Mouse (Mus musculus) cortical plate, adult 2 months (tissue): ENCODE results near the gene Cideb. TPM values are rescaled to one million over a fixed set of nuclear protein-coding genes. Genes with fewer than 3 reads are reported as not detected.

Experiments
- H3K27ac ChIP-seq: fragments of 200-500 bp; 2 replicates; pipeline ENCODE4 v1.5.1; 2012; ENCODE audit warnings: low read length, control low read depth, inconsistent platforms; ENCODE audit not compliant: insufficient read depth
- H3K4me1 ChIP-seq: fragments of 200-500 bp; 2 replicates; pipeline ENCODE4 v1.6.1; 2011; ENCODE audit warnings: low read length; ENCODE audit not compliant: control insufficient read depth, insufficient read depth
- H3K4me3 ChIP-seq: fragments of 200-500 bp; 2 replicates; pipeline ENCODE4 v1.5.1; 2011; ENCODE audit warnings: mild to moderate bottlenecking, low read length, control low read depth; ENCODE audit not compliant: insufficient read depth
- CTCF ChIP-seq: fragments of 200-500 bp; IDR thresholded peaks from 2 replicates; pipeline ENCODE4 v1.5.1; 2011; ENCODE audit warnings: mild to moderate bottlenecking, control low read depth, low read length; ENCODE audit not compliant: insufficient read depth; ENCODE audit errors: extremely low read depth
- POLR2A ChIP-seq: fragments of 200-500 bp; IDR thresholded peaks from 2 replicates; pipeline ENCODE4 v1.6.1; 2011; ENCODE audit warnings: mild to moderate bottlenecking, low read length, control low read depth; ENCODE audit not compliant: insufficient read depth; ENCODE audit errors: extremely low read depth
- polyA plus RNA-seq: library from polyadenylated mRNA; depleted of rRNA; stranded (reverse); fragments of >200 nt; gene quantifications from 2 replicates; pipeline ENCODE4 v1.2.3, GENCODE M21; 2012; rRNA removed

The Cideb gene
- 16.9 and 18.2 TPM in 2 replicates for polyA plus RNA-seq

DNA sequence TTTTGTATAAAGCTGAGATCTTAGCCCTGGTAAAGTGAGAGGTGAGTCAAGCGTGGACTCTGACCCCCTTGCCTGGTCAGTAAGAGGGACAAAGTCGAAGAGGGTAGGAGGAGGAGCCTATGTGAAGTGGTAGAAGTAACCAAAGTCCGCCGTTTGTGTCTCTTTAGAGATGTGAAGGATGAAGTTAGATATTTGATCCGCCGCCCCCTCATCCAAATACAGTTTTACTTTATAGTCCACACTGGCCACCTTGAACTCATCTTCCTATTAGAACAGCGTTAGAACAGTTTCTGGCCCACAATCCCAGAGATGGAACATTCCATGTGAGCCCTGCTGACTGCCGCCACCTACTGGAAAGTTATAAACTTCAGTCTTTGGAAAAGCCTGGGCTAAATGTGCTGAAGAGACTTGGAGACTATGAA is at the start of gene Cideb:
Gene Cideb, minus strand, starts transcription at position 96 of the 422 bp plus-strand sequence.
- TF ChIP-seq POLR2A (no peak), CTCF (peak; percentile 54)
- Histone ChIP-seq H3K27ac (no peak within 1 kb of the TSS), H3K4me3 (no peak within 1 kb of the TSS), H3K4me1 (no peaks in the 10 kb centered on the region)

DNA sequence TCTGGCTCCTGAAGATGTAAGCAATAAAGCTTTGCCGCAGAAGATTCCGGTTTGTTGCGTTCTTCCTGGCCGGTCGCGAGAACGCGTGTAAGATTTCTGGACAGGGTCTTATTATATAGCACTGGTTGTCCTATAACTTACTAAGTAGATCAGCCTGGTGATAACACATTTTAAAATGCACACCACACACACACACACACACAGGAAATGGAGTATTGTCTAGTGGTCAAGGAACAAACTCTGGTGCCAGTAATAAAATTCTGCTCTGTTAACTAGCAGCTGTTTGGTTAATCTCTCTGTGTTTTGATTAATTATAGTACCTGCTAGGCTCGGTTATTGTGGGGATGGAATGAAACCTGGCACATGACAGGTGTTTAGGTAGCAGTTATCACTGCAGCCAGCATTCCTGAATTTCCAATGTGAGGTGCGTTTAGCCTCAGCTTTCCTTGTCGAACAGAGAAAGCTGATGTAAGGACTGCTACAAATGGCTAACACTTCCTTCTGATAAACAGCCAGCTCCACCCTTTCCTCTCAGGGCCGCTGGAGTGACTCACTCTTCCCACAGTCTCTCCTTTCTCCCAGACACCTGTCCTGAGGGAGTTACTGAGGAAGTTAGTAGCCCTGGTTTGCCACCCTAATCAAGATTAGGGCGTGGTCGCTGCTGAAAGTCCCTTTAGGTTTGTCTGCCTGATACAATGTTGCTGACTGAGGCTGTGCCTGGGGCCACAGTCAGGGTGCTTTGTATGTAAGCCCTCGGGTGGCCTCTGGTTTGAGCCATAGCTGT is 37.3 kb upstream of the Cideb start:
- Histone ChIP-seq H3K4me1 (no peaks in the 10 kb centered on the region), H3K4me3 (no peak overlapping the region), H3K27ac (no peak overlapping the region)
- TF ChIP-seq POLR2A: no peak
- TF ChIP-seq CTCF: no peak

GRCm38 (mm10) chr14:55793946-55794345 is 35.7 kb upstream of the Cideb start:
- no peak overlapping the region for H3K27ac ChIP-seq
- no peak overlapping the region for H3K4me3 ChIP-seq
- TF ChIP-seq CTCF (no peak), POLR2A (no peak)
- no peaks in the 10 kb centered on the region for H3K4me1 ChIP-seq

- H3K4me3 ChIP-seq: no peak overlapping the region
- TF ChIP-seq POLR2A: no peak
- no peak for TF ChIP-seq CTCF
These were observed 35.2 kb upstream of the Cideb start for GRCm38 (mm10) chr14:55793461-55793860.

GRCm38 (mm10) chr14:55788256-55789050 is 30.2 kb upstream of the Cideb start, which contains the start of gene Ripk3:
Gene Ripk3 (minus strand): TSS chr14:55788865.
- no peak within 1 kb of the TSS for H3K4me3 ChIP-seq

More at GRCm38 (mm10) chr14:55793461-55793860, 35.2 kb upstream of the Cideb start:
- H3K27ac ChIP-seq: no peak overlapping the region
- no peaks in the 10 kb centered on the region for H3K4me1 ChIP-seq

GRCm38 (mm10) chr14:55787731-55788130 is 29.5 kb upstream of the Cideb start:
- TF ChIP-seq CTCF (no peak), POLR2A (no peak)
- H3K27ac ChIP-seq: no peak overlapping the region

More at GRCm38 (mm10) chr14:55788256-55789050, 30.2 kb upstream of the Cideb start, which contains the start of gene Ripk3:
- Histone ChIP-seq H3K27ac (no peak within 1 kb of the TSS), H3K4me1 (no peaks in the 10 kb centered on the region)
- TF ChIP-seq CTCF: no peak
- TF ChIP-seq POLR2A: no peak

DNA sequence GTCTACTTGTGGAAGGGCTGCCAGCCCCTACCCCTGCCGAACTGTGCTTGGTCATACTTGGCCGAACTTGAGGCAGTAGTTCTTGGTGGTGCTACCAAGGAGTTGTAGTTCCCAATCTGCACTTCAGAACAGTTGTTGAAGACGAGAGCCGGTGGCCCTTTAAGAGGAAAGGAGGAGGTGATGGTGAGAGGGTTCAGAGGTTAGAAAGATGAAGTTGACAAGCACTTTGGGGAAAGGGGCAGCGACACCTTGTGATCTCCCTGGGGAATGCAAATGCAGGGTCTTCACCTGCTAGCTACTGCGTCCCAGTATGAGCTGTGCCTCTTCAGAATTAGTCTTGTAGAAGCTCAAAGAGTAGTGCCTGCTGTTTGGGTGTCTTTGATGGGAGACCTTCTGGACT is 26.9 kb upstream of the Cideb start:
- TF ChIP-seq CTCF (no peak), POLR2A (no peak)
- H3K4me3 ChIP-seq: no peak overlapping the region
- H3K4me1 ChIP-seq: no peaks in the 10 kb centered on the region
- no peak overlapping the region for H3K27ac ChIP-seq

More at GRCm38 (mm10) chr14:55787731-55788130, 29.5 kb upstream of the Cideb start:
- H3K4me1 ChIP-seq: no peaks in the 10 kb centered on the region
- H3K4me3 ChIP-seq: no peak overlapping the region

- TF ChIP-seq CTCF (no peak), POLR2A (no peak)
- Histone ChIP-seq H3K27ac (peak within 1 kb of the TSS; percentile 44; the same call in 1 of the 2 replicates), H3K4me1 (no peaks in the 10 kb centered on the region), H3K4me3 (peak within 1 kb of the TSS; percentile 9)
These were observed 25.6 kb upstream of the Cideb start, which contains the start of gene Adcy4 for GRCm38 (mm10) chr14:55783958-55784235. Gene Adcy4 (minus strand): TSS chr14:55784095.

DNA sequence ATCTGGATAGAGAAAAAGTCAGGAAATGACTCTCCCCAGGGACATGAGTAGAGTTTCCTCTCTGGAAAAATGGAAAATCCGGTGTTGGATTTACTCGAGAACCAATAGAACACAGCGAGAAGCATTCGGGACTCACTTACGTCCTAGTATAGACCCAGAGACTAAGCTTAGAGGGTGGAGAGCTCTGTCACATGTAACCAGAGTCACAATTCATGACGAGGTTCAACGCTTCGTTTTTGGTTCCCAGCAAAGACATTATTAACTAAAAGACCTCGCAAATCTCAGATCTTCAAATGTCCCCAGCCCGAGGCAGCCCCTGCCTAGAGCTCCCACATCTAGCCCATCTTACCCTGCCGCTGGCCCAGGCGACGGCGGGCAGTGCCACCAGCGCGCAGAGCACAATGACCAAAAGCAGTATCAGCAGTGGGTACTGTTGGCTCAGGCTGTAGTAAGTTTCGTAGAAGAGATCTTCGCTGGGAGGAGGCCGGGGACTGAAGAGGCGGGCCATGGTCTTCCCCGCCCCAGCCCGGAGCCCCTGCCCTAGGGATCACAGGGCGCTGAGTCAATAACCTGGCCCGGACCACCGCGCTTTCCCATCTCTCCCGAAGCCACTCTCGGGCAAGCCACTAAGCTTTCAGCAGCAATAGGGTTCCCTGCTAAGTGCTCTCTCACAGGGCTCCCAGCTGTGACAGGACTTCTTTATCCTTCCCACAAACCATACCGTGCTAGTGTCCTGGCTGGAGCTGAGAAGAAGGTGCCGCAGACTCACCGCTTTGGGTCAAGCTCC is 25.1 kb upstream of the Cideb start:
- H3K27ac ChIP-seq: peak overlapping the region; percentile 44; the same call in 1 of the 2 replicates
- no peaks in the 10 kb centered on the region for H3K4me1 ChIP-seq
- H3K4me3 ChIP-seq: peak overlapping the region; percentile 9
- TF ChIP-seq POLR2A (no peak), CTCF (no peak)
